Mouse (Mus musculus): ENCODE data around the gene Tubgcp4. TPM values are rescaled to one million over a fixed set of nuclear protein-coding genes. Genes with fewer than 3 reads are reported as not detected.

The Tubgcp4 gene
- polyA plus RNA-seq (2015; fragmentation: Illumina TruSeq; extraction: RNeasy Lipid Tissue Mini Kit (QIAGEN cat#74804); ENCODE audit: insufficient read depth, low replicate concordance): 83.3 TPM

DNA sequence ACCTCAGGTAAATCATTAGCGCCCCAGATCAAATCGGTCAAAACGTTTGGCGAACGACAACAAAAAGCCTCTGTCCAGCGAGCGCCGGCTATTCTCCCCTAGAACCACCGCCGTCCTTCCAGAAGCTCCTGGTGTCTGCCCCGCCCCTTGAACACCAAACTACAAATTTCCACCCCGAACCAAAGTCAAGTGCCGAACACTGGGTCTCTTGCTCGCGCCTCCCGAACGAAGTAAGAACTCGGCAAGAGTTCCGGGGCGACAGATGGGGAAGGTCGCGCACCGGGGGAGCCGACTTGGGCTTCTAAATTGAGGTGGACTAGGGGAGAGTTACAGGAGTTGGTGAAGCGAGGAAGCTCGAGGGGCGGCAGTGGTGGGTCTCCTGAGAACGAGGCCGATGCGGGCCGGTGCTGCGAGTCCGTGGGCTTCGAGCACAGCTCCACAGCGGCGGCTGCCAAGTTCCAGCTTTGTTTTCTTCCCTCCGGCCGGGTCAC is at the start of gene Tubgcp4:
Gene Tubgcp4 (plus strand): TSS at position 174 of the 491 bp plus-strand sequence.

DNA sequence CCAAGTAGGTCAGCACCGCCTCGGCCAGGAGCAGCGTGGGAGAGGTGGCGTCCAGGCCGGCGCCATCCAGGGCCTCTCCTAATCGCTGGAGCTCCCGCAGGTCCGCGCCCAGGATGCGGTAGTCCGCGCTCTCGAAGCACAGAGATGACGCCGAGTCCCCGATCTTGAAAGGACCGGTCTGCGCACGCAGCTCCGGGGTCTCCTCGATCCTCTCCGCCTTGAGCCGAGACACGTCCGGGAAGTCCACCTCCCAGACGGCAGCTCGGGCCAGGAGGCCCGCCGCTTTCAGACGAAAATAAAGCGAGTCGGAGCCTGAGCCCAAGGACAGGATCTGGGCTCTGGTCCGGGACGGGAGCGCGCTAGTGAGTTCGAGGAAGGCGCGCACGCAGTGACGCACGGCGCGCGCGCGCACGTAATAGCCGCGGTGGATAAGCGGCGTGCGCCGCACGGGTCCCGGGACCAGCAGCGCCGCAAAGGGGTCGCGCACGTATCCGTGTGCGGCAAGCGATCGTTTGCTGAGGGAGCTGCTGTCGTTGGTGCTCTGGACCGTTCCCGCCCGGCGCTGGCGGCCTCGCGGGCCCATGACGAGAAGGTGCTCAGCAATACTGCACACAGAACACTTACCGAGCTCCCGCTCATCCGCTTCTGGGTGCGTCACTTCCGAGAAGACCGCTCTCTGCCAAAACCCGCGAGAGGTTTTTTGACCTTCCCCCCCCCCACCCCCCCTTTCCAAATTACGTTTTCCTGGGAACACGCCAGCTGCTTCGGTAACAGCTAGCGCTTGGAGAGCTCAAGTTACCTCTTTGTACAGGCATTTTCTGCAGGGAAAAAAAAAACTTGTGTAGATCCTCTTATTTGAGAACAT is 30.2 kb upstream of the Tubgcp4 start, which contains the start of the genes Adal and Lcmt2:
Gene Adal (plus strand): TSS at position 411 of the 865 bp plus-strand sequence.
Gene Lcmt2 (minus strand): TSS at position 636 of the 865 bp plus-strand sequence.

GRCm38 (mm10) chr2:121170980-121171742 is 707 bp downstream of the Tubgcp4 start, which contains the start of gene Zscan29:
Gene Zscan29 (minus strand): TSS chr2:121171125.

Other genes with a start within 250 kb of the Tubgcp4 start
- gene Ubr1, start 199.9 kb upstream of the Tubgcp4 start, polyA plus RNA-seq (2015; fragmentation: Illumina TruSeq; extraction: RNeasy Lipid Tissue Mini Kit (QIAGEN cat#74804); ENCODE audit: insufficient read depth, low replicate concordance): 39.1 TPM
- gene Tmem62, start 193.6 kb upstream of the Tubgcp4 start, polyA plus RNA-seq (2015; fragmentation: Illumina TruSeq; extraction: RNeasy Lipid Tissue Mini Kit (QIAGEN cat#74804); ENCODE audit: insufficient read depth, low replicate concordance): 27.3 TPM
- 139 TPM for gene Ccndbp1, start 162.3 kb upstream of the Tubgcp4 start, polyA plus RNA-seq (2015; fragmentation: Illumina TruSeq; extraction: RNeasy Lipid Tissue Mini Kit (QIAGEN cat#74804); ENCODE audit: insufficient read depth, low replicate concordance)
- 32.6 TPM for gene Epb42, start 133.6 kb upstream of the Tubgcp4 start, polyA plus RNA-seq (2015; fragmentation: Illumina TruSeq; extraction: RNeasy Lipid Tissue Mini Kit (QIAGEN cat#74804); ENCODE audit: insufficient read depth, low replicate concordance)
- gene Tgm5, start 84.8 kb upstream of the Tubgcp4 start, polyA plus RNA-seq (2015; fragmentation: Illumina TruSeq; extraction: RNeasy Lipid Tissue Mini Kit (QIAGEN cat#74804); ENCODE audit: insufficient read depth, low replicate concordance): not detected
- gene Tgm7, start 60.9 kb upstream of the Tubgcp4 start, polyA plus RNA-seq (2015; fragmentation: Illumina TruSeq; extraction: RNeasy Lipid Tissue Mini Kit (QIAGEN cat#74804); ENCODE audit: insufficient read depth, low replicate concordance): 0.11 TPM
- gene Adal, start 30.2 kb upstream of the Tubgcp4 start, polyA plus RNA-seq (2015; fragmentation: Illumina TruSeq; extraction: RNeasy Lipid Tissue Mini Kit (QIAGEN cat#74804); ENCODE audit: insufficient read depth, low replicate concordance): 29.3 TPM
- 9.2 TPM for gene Lcmt2, start 30.0 kb upstream of the Tubgcp4 start, polyA plus RNA-seq (2015; fragmentation: Illumina TruSeq; extraction: RNeasy Lipid Tissue Mini Kit (QIAGEN cat#74804); ENCODE audit: insufficient read depth, low replicate concordance)
- 20.4 TPM for gene Zscan29, start 471 bp downstream of the Tubgcp4 start, polyA plus RNA-seq (2015; fragmentation: Illumina TruSeq; extraction: RNeasy Lipid Tissue Mini Kit (QIAGEN cat#74804); ENCODE audit: insufficient read depth, low replicate concordance)
- 42.3 TPM for gene Trp53bp1, start 100.8 kb downstream of the Tubgcp4 start, polyA plus RNA-seq (2015; fragmentation: Illumina TruSeq; extraction: RNeasy Lipid Tissue Mini Kit (QIAGEN cat#74804); ENCODE audit: insufficient read depth, low replicate concordance)
- gene Map1a, start 118.9 kb downstream of the Tubgcp4 start, polyA plus RNA-seq (2015; fragmentation: Illumina TruSeq; extraction: RNeasy Lipid Tissue Mini Kit (QIAGEN cat#74804); ENCODE audit: insufficient read depth, low replicate concordance): 1.1 TPM
- 15.7 TPM for gene Ppip5k1, start 184.7 kb downstream of the Tubgcp4 start, polyA plus RNA-seq (2015; fragmentation: Illumina TruSeq; extraction: RNeasy Lipid Tissue Mini Kit (QIAGEN cat#74804); ENCODE audit: insufficient read depth, low replicate concordance)
- not detected for gene Ckmt1, start 187.1 kb downstream of the Tubgcp4 start, polyA plus RNA-seq (2015; fragmentation: Illumina TruSeq; extraction: RNeasy Lipid Tissue Mini Kit (QIAGEN cat#74804); ENCODE audit: insufficient read depth, low replicate concordance)
- 0.30 TPM for gene Strc, start 216.5 kb downstream of the Tubgcp4 start, polyA plus RNA-seq (2015; fragmentation: Illumina TruSeq; extraction: RNeasy Lipid Tissue Mini Kit (QIAGEN cat#74804); ENCODE audit: insufficient read depth, low replicate concordance)
- gene Pdia3, start 243.1 kb downstream of the Tubgcp4 start, polyA plus RNA-seq (2015; fragmentation: Illumina TruSeq; extraction: RNeasy Lipid Tissue Mini Kit (QIAGEN cat#74804); ENCODE audit: insufficient read depth, low replicate concordance): 438 TPM
- gene Catsper2, start 243.1 kb downstream of the Tubgcp4 start, polyA plus RNA-seq (2015; fragmentation: Illumina TruSeq; extraction: RNeasy Lipid Tissue Mini Kit (QIAGEN cat#74804); ENCODE audit: insufficient read depth, low replicate concordance): 3.0 TPM

All from spleen, adult 10 weeks (tissue).